Mouse (Mus musculus): Measurements from ENCODE around the gene Thbd.

Gene Thbd

DNA sequence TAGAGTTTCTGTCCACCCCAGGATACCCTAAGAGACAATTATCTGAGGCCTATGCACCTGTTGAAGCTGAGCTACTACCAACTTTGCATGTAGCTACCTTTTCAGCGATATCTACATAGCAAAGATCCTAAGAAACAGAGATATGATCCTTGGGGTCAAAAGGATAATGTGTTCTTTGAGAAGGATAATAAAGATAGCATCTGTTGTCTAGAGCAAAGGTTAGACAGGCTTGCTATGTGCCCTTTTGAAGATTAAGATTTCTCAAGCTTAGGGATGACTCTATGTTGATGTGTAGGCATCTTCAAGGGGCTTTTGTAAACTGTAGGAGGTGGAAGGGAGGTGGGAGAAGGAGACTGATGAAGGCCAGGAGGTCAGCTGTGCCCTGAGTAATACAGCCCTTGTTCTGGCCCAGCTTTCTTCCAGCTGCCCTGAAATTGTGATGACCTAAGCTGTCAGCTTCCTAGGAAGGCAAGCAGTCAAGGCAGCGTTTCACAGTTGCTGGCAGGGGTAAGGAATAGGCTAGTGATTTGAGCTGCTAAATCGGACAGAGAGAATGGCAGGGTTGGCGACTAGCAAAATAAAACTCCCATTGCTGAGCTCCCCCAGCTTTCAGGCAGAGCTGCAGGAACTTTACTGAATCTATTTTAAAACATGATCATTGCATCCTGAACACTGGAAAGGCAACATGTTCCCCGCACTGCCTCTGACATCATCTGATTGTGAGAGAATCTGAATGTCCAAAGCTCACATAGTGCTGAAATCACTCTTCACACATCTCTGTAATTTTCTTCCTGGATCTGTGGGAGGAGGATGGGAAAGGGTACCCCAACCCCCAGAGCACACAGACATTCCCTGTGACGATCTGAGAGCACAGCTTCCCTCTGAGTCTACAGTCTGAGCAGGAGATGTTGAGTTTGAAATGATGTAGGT, 20.1 kb downstream of the Thbd start:
- DNase-seq (ENCODE audit: extremely low read depth, insufficient read length, low spot score): no peak

GRCm38 (mm10) chr2:148386927-148387326, 21.1 kb downstream of the Thbd start:
- DNase-seq (ENCODE audit: extremely low read depth, insufficient read length, low spot score): no peak

GRCm38 (mm10) chr2:148386476-148386875, 21.5 kb downstream of the Thbd start:
- DNase-seq (ENCODE audit: extremely low read depth, insufficient read length, low spot score): no peak

DNA sequence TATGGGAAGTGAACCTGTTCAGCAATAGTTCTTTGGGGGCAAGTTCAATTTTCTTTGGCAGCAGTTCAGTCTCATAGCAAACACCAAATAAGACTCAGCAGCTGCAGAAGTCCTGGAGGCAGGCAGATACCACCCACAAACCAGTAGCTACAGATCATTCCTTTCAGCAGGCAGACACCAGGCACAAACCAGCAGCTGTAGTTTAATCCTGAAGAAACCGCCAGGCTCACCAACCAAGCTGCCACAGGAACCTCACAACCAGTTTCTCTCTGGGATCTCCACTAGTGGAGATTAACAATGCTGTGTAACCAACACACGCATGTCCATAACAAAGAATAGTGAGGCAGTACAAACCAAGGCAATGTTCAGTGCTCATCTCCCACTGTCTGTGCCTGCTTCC, 26.9 kb downstream of the Thbd start:
- DNase-seq (ENCODE audit: extremely low read depth, insufficient read length, low spot score): no peak

- no peak for DNase-seq (ENCODE audit: extremely low read depth, insufficient read length, low spot score)
These were observed 28.0 kb downstream of the Thbd start for GRCm38 (mm10) chr2:148379899-148380413.

DNA sequence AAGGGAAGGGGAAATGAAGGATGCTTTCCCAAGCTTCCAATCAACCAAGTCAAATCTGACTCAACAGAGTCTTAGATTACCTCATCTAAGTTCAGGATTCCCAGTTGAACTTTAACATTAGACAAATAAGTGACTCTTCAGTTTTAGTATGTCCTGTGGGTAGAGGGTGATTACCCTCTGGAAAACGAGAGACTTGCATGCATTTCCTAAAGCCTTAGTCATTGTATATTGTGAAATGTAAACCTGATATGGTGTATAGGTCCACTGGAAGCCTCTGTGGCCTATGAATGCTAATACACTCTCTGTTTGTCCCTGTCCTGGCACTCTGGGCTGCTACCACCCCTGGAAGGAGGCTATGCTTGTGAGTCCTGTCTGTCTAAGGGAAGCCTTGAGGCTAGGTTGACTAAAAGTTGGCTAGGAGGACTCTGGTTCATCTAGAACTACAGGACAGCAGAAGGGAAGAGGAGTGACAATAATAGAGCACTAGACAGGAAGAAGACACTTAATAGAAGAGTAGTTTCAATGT, 29.1 kb downstream of the Thbd start:
- DNase-seq (ENCODE audit: extremely low read depth, insufficient read length, low spot score): no peak

DNA sequence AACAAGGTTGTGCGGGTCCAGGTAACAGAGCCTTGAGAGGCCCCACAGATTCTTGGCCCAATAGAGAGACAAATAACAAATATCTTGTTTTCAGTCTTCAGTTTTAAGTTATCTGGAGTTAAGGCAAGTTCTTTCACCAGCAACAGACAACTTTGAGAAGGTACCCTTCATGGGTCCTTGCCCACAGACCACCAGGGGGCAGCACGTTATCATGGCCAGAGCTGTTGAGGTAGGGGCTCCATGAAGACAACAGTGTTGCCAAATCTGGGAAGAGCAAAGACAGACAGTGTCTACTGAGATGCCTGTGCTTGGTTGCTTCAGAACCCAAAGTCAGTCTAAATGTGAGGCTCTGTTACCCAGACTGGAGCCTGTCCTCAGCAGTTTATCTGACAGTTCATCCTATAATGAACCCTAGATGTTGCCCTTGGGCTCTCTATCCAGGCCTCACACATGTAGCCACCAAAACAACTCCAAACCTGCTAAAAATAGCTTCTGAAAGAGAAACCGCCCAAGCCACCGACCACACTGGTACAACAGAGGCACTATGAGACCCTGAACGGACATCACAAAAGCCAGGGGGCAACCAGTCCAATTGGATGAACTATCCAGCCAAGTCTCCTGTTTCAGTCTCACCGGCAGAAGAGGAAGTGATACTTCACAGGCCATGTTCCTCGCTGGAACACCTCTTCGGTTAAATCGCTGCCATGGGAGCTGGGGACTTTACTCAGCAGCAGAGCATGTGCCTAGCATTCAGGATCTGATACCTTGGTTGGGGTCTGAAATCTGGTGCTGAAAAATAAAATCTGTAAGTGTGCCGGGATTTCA, 32.5 kb downstream of the Thbd start:
- no peak for DNase-seq (ENCODE audit: extremely low read depth, insufficient read length, low spot score)

- no peak for DNase-seq (ENCODE audit: extremely low read depth, insufficient read length, low spot score)
These were observed 34.4 kb downstream of the Thbd start for GRCm38 (mm10) chr2:148373602-148374071.

GRCm38 (mm10) chr2:148371743-148372630, 36.0 kb downstream of the Thbd start:
- DNase-seq (ENCODE audit: extremely low read depth, insufficient read length, low spot score): no peak

DNA sequence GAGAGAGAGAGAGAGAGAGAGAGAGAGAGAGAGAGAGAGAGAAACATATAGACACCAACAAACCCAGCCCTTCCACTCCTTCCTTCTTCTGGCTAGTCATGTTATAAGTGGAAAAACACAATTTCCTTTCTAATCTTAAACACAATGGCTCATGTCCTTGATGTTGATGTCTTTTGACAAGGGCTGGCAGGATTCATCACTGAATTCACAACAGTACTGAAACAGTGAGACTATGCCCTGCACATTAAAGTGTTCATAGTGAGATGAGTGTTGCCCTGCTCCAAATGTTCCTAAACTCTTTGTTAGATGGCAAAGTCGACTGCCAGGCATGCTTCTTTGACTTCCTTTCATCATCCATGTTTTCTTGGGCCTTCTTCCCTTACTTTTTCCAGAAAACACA, 42.8 kb downstream of the Thbd start:
- DNase-seq (ENCODE audit: extremely low read depth, insufficient read length, low spot score): no peak

GRCm38 (mm10) chr2:148364536-148364935, 43.5 kb downstream of the Thbd start:
- no peak for DNase-seq (ENCODE audit: extremely low read depth, insufficient read length, low spot score)

- DNase-seq (ENCODE audit: extremely low read depth, insufficient read length, low spot score): no peak
These were observed 50.8 kb downstream of the Thbd start for GRCm38 (mm10) chr2:148357145-148357544.

All from 3134 (cell line).